Mouse (Mus musculus) heart, postnatal 25 days (tissue): ENCODE measurements around the gene Aire. TPM values are rescaled to one million over a fixed set of nuclear protein-coding genes. Genes with fewer than 3 reads are reported as not detected.
"Not testable (repeated sequence)": the region's sequence is repeated elsewhere in the genome, so short reads cannot be mapped to it uniquely, and the experiment has no call there.

Experiments
- DNase-seq: peaks from one replicate; pipeline ENCODE4 v3.0.0; 2022; ENCODE audit warnings: low spot score
- intact Hi-C: fragments of 180-260 bp; cut with DNase I; formaldehyde crosslinking; loops from one replicate; pipeline ENCODE4 v1.15.1; 2025
- total RNA-seq, 2 experiments: library from RNA; stranded (reverse); gene quantifications; 2 replicates each; pipeline ENCODE4 v1.2.3; 2021

Gene Aire
- total RNA-seq, 2 experiments from 2014 or later = not detected

GRCm38 (mm10) chr10:78011116-78011515 lies 32.3 kb downstream of the Aire start:
- DNase-seq, intact Hi-C loops: not testable (repeated sequence)

- intact Hi-C loops = no loop called here
- no peak for DNase-seq
Measured at GRCm38 (mm10) chr10:78010335-78010734, 33.1 kb downstream of the Aire start.

- intact Hi-C loops = no loop called here
- no peak for DNase-seq
Measured at GRCm38 (mm10) chr10:78009945-78010293, 33.5 kb downstream of the Aire start, which contains the start of gene Pfkl. Pfkl (minus strand) TSS chr10:78010083.

- intact Hi-C loops = no loop called here
Measured at GRCm38 (mm10) chr10:78009184-78009944, 34.0 kb downstream of the Aire start.

GRCm38 (mm10) chr10:78008169-78008568 lies 35.2 kb downstream of the Aire start:
- intact Hi-C loops = no loop called here
- no peak for DNase-seq

More at GRCm38 (mm10) chr10:78009184-78009944, 34.0 kb downstream of the Aire start:
- DNase-seq = peak; percentile 89

- DNase-seq = no peak
- intact Hi-C loops = no loop called here
Measured at GRCm38 (mm10) chr10:78007203-78007602, 36.2 kb downstream of the Aire start.

- intact Hi-C loops = no loop called here
- no peak for DNase-seq
Measured at GRCm38 (mm10) chr10:78005791-78006438, 37.5 kb downstream of the Aire start.

GRCm38 (mm10) chr10:78004479-78005100 lies 38.8 kb downstream of the Aire start:
- DNase-seq = no peak
- intact Hi-C loops = no loop called here

- intact Hi-C loops = no loop called here
- no peak for DNase-seq
Measured at GRCm38 (mm10) chr10:78002316-78002715, 41.1 kb downstream of the Aire start.

- DNase-seq = peak; percentile 31
- intact Hi-C loops = no loop called here
Measured at GRCm38 (mm10) chr10:78001796-78002195, 41.6 kb downstream of the Aire start.

GRCm38 (mm10) chr10:78000200-78000599 lies 43.2 kb downstream of the Aire start:
- intact Hi-C loops = no loop called here
- DNase-seq = no peak

- no peak for DNase-seq
- intact Hi-C loops = no loop called here
Measured at GRCm38 (mm10) chr10:77995639-77996038, 47.8 kb downstream of the Aire start.

- DNase-seq = no peak
- intact Hi-C loops = loop anchor here (2.0 to 5.0 kb wide), 2 partner anchors 42 to 175 kb away; no protein-coding TSS in a partner anchor
Measured at GRCm38 (mm10) chr10:77985775-77986174, 57.6 kb downstream of the Aire start.

- DNase-seq = no peak
- intact Hi-C loops = loop anchor here (5.0 kb wide), 2 partner anchors 33 to 43 kb away; no protein-coding TSS in a partner anchor
Measured at GRCm38 (mm10) chr10:77984660-77985059, 58.8 kb downstream of the Aire start.

Other genes with a start within 250 kb of the Aire start
- gene Gm9639, start 248.5 kb downstream of the Aire start, total RNA-seq = not detected
- gene Gm19668, start 244.5 kb downstream of the Aire start, total RNA-seq = not detected
- not detected for gene Gm9507, start 231.8 kb downstream of the Aire start, total RNA-seq
- gene Gm2696, start 228.9 kb downstream of the Aire start, total RNA-seq = not detected
- gene Krtap10-4, start 216.5 kb downstream of the Aire start, total RNA-seq = not detected
- gene Krtap10-10, start 207.7 kb downstream of the Aire start, total RNA-seq = not detected
- not detected for gene Gm36176, start 196.8 kb downstream of the Aire start, total RNA-seq
- not detected for gene Gm10318, start 190.8 kb downstream of the Aire start, total RNA-seq
- gene Gm3285, start 181.6 kb downstream of the Aire start, total RNA-seq = not detected
- under 1 TPM; 0.65 to 0.73 TPM for gene Lrrc3, start 141.1 kb downstream of the Aire start, total RNA-seq
- under 1 TPM; 0.55 to 0.56 TPM for gene Trpm2, start 73.0 kb downstream of the Aire start, total RNA-seq
- gene 1810043G02Rik, start 65.1 kb downstream of the Aire start, total RNA-seq = 10 to 100 TPM in 1 of 2 experiments, 1 to 10 TPM in 1; 9.7 to 11.1 TPM
- gene Pfkl, start 33.5 kb downstream of the Aire start, total RNA-seq = 100 to 1,000 TPM; 106 to 115 TPM
- gene Dnmt3l, start 1.7 kb downstream of the Aire start, total RNA-seq = under 1 TPM in 1 of 2 experiments, not detected in 1; 0.22 TPM
- gene Icosl, start 25.7 kb upstream of the Aire start, total RNA-seq = 1 to 10 TPM; 4.2 to 7.2 TPM
- gene D10Jhu81e, start 126.2 kb upstream of the Aire start, total RNA-seq = 100 to 1,000 TPM; 500 to 510 TPM
- gene Pwp2, start 141.5 kb upstream of the Aire start, total RNA-seq = 1 to 10 TPM; 8.4 to 9.3 TPM
- gene Trappc10, start 201.0 kb upstream of the Aire start, total RNA-seq = 10 to 100 TPM; 40.2 to 44.4 TPM